Mouse (Mus musculus) liver, adult (tissue): ENCODE data around the gene Lmna.

Experiments used
- GATA4 ChIP-seq: IDR thresholded peaks from 2 replicates; pipeline ENCODE4 v1.6.1; 2014; ENCODE audit warnings: mild to moderate bottlenecking, low read length; ENCODE audit not compliant: insufficient replicate concordance

The Lmna gene

DNA sequence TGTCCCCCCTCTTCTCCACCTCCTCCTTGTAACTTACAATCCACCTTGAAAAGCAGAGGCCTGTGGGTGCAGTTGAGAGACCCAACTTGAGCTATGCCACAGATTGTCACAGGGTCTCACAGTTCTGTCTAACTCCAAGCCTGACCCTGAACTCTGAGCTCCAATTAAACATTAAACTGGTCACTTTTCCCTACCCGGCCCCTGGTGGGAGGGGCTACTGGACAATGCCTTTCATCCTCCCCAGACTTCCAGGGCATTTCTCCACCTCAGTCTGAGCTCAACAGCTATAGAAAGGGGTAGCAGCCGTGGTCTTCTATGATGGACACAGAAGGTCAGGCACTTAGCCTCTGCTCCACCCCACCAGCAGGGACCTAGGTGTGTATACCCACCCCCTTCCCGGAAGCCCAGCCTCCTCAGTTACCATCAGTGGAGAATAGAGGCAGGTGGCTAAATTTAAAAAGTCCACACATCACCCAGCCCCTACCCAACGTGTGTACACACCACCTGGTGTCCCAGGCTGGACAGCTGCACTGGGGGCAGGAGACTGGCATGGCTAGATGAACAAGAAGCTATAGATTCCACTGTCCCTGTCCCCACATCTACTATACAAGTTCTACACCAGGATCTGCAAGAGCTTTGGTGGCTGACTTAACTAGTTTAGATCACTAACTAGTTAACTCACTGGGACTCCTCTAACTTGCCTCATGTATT, 8.9 kb downstream of the Lmna start:
- no peak for TF ChIP-seq GATA4

- no peak for TF ChIP-seq GATA4
Measured at GRCm38 (mm10) chr3:88500087-88500486, 9.7 kb downstream of the Lmna start.

- no peak for TF ChIP-seq GATA4
Measured at GRCm38 (mm10) chr3:88499580-88499979, 10.2 kb downstream of the Lmna start.

- no peak for TF ChIP-seq GATA4
Measured at GRCm38 (mm10) chr3:88495741-88496415, 13.9 kb downstream of the Lmna start.

GRCm38 (mm10) chr3:88494836-88495628, 14.7 kb downstream of the Lmna start:
- no peak for TF ChIP-seq GATA4

- TF ChIP-seq GATA4, result no peak
Measured at GRCm38 (mm10) chr3:88493706-88494582, 15.8 kb downstream of the Lmna start.

DNA sequence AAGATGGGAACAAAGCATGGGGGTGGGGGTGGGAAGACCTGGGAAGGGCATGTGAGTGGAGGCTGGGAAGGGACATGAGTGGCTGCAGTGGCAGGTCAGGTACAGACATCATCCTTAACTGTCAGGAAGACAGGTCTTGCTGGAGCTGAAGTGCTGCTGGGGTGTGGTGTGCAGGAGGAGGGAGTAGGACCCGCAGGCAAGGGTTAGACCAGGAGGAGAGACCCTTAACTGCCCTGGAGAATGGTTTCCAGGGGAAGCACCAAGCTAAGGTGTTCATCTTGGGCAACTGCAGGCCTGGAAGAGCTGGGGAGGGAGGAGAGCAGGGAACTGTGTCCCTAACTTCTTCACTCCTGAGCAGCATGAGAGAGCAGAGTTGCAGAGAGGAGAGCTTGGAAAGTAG, 22.4 kb downstream of the Lmna start:
- no peak for TF ChIP-seq GATA4

- TF ChIP-seq GATA4, result no peak
Measured at GRCm38 (mm10) chr3:88486887-88487286, 22.9 kb downstream of the Lmna start.

GRCm38 (mm10) chr3:88486043-88486442, 23.7 kb downstream of the Lmna start:
- TF ChIP-seq GATA4, result no peak

- no peak for TF ChIP-seq GATA4
Measured at GRCm38 (mm10) chr3:88484597-88485316, 25.0 kb downstream of the Lmna start.

GRCm38 (mm10) chr3:88483621-88484020, 26.1 kb downstream of the Lmna start:
- TF ChIP-seq GATA4, result no peak

DNA sequence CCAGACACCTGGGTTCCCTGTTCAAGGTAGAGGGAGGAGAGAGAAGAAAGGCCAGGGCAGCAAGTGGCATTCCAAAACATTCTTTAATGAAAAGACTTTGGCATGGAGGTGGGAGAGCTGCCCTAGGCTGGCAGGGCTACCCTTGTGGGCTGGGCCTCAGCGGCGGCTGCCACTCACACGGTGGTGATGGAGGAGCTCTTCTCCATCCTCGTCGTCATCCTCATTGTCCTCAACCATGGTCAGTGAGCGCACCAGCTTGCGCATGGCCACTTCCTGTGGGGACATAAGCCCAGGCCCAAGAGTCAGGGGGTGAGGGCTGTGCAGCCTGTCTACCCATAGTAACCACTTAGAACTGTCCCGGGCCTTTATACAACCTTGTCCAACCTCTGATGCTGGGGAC, 26.6 kb downstream of the Lmna start:
- no peak for TF ChIP-seq GATA4

DNA sequence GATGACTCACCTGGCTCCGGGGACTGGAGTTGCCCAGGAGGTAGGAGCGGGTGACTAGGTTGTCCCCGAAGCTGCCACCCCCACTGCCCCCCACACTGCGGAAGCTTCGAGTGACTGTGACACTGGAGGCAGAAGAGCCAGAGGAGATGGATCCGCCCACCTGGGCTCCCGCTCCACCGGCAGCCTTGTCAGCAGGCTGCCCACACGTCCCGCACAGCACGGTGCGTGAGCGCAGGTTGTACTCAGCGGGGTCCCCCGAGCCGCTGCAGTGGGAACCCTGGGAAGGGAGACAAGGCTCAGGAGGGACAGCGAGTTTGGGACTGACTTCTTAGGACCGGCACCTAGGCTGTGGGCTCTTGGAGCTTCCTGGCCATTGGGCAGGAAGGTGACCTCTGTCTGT, 27.4 kb downstream of the Lmna start:
- no peak for TF ChIP-seq GATA4

DNA sequence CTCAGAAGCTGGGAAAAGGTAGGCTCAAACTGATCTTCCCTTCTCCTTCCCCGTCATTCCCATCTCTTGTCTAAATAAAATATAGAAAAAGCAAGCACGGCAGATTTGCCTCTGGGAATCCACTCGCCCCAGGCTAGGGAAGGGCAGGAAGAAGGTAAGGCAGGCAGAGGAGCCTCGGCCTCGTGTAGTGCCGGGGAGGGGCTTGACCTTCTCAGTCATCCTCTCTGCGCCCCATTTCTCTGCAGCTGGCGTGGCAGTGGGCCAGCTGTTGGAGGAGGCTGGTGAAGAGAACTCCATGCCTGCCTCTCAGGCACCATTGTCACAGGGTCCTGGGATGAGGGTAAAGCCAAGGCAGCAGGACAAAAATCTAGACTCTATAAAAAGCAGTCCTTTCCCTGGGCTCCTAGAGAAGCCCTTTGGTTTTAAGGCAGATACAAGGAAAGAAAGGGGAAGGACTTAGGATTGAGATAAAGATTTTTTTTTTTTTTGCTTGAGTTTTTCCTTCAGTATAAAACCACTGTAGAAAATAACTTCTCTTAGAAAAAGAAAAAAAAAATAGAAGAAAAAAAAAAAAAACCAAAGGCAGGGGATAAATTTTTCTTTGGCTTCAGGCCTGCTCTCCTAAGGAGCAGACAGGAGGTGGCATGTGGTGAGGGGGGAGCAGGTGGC, 28.2 kb downstream of the Lmna start:
- no peak for TF ChIP-seq GATA4
